Mouse (Mus musculus): ENCODE measurements around the gene Vax1.

Vax1 gene

GRCm38 (mm10) chr19:59169143-59169935, 517 bp downstream of the Vax1 start:
- DNase-seq (ENCODE audit: low spot score in 2 of 2), result no peak

- DNase-seq (ENCODE audit: low spot score in 2 of 2), result no peak
Measured at GRCm38 (mm10) chr19:59168386-59168905, 1.4 kb downstream of the Vax1 start.

- no peak for DNase-seq (ENCODE audit: low spot score in 2 of 2)
Measured at GRCm38 (mm10) chr19:59167871-59168270, 2.0 kb downstream of the Vax1 start.

GRCm38 (mm10) chr19:59166879-59167278, 3.0 kb downstream of the Vax1 start:
- DNase-seq (ENCODE audit: low spot score in 2 of 2), result no peak

GRCm38 (mm10) chr19:59166311-59166761, 3.5 kb downstream of the Vax1 start:
- no peak for DNase-seq (ENCODE audit: low spot score in 2 of 2)

GRCm38 (mm10) chr19:59165577-59165976, 4.3 kb downstream of the Vax1 start:
- DNase-seq (ENCODE audit: low spot score in 2 of 2), result no peak

- no peak for DNase-seq (ENCODE audit: low spot score in 2 of 2)
Measured at GRCm38 (mm10) chr19:59164896-59165560, 4.8 kb downstream of the Vax1 start.

- DNase-seq (ENCODE audit: low spot score in 2 of 2), result no peak
Measured at GRCm38 (mm10) chr19:59164111-59164510, 5.7 kb downstream of the Vax1 start.

- DNase-seq (ENCODE audit: low spot score in 2 of 2), result no peak
Measured at GRCm38 (mm10) chr19:59156702-59157101, 13.2 kb downstream of the Vax1 start.

- no peak for DNase-seq (ENCODE audit: low spot score in 2 of 2)
Measured at GRCm38 (mm10) chr19:59154171-59154570, 15.7 kb downstream of the Vax1 start.

GRCm38 (mm10) chr19:59145492-59146140, 24.2 kb downstream of the Vax1 start:
- peak in 1 of 2 experiments; percentile 39 for DNase-seq (ENCODE audit: low spot score in 2 of 2)

- peak; percentile 46 to 55 for DNase-seq (ENCODE audit: low spot score in 2 of 2)
Measured at GRCm38 (mm10) chr19:59145064-59145463, 24.8 kb downstream of the Vax1 start.

- DNase-seq (ENCODE audit: low spot score in 2 of 2), result no peak
Measured at GRCm38 (mm10) chr19:59142206-59142605, 27.6 kb downstream of the Vax1 start.

GRCm38 (mm10) chr19:59135387-59135786, 34.5 kb downstream of the Vax1 start:
- no peak for DNase-seq (ENCODE audit: low spot score in 2 of 2)

- no peak for DNase-seq (ENCODE audit: low spot score in 2 of 2)
Measured at GRCm38 (mm10) chr19:59134916-59135315, 34.9 kb downstream of the Vax1 start.

- no peak for DNase-seq (ENCODE audit: low spot score in 2 of 2)
Measured at GRCm38 (mm10) chr19:59133202-59133601, 36.7 kb downstream of the Vax1 start.

GRCm38 (mm10) chr19:59129671-59130070, 40.2 kb downstream of the Vax1 start:
- DNase-seq (ENCODE audit: low spot score in 2 of 2), result no peak

- no peak for DNase-seq (ENCODE audit: low spot score in 2 of 2)
Measured at GRCm38 (mm10) chr19:59128531-59129204, 41.2 kb downstream of the Vax1 start.

- no peak for DNase-seq (ENCODE audit: low spot score in 2 of 2)
Measured at GRCm38 (mm10) chr19:59127424-59127823, 42.4 kb downstream of the Vax1 start.
